In genomic region chr6:122556959-122557561, GRCm38 (mm10) we compare ENCODE assay signal across 1 mouse cellular context.
TF ChIP-seq lines count a peak whose summit lies in the region.

No protein-coding gene starts in this region.

TF ChIP-seq in MEL, 35 proteins besides CTCF, POLR2A, EP300 and RAD21 (continued from another document):
- TF ChIP-seq USF1 (IDR thresholded peaks at IDR 0.05; ENCODE audit: low read depth, low read length) = no peak
- no peak for TF ChIP-seq ZMIZ1 (IDR thresholded peaks at IDR 0.05; ENCODE audit: low read depth, low read length)
- no peak for TF ChIP-seq E2F4 (IDR thresholded peaks at IDR 0.05; ENCODE audit: borderline replicate concordance, low read depth, low read length)
- TF ChIP-seq ELF1 (IDR thresholded peaks at IDR 0.05; ENCODE audit: low read depth, low read length) = 0 out of 2 replicates have a peak, but pooled peaks have one; percentile 27
- no peak; the same call in 1 of the 2 replicates for TF ChIP-seq ZKSCAN1 (IDR thresholded peaks at IDR 0.05; ENCODE audit: low read depth, low read length)
- no peak for TF ChIP-seq POLR2AphosphoS5 (IDR thresholded peaks at IDR 0.05; ENCODE audit: borderline replicate concordance, low read depth, low read length)
- TF ChIP-seq JUND (IDR thresholded peaks at IDR 0.05; ENCODE audit: low read depth, low read length) = no peak
- TF ChIP-seq ZC3H11A (IDR thresholded peaks at IDR 0.05; ENCODE audit: low read depth, low read length) = peak; percentile 69
- TF ChIP-seq GATA1 (IDR thresholded peaks at IDR 0.05; ENCODE audit: low read depth, low read length) = peak; percentile 89
- TF ChIP-seq UBTF (IDR thresholded peaks at IDR 0.05; ENCODE audit: borderline replicate concordance, insufficient read depth, low read depth, low read length) = no peak
- no peak for TF ChIP-seq MEF2A (IDR thresholded peaks at IDR 0.05; ENCODE audit: extremely low read depth, insufficient replicate concordance, low read depth, low read length, poor library complexity, severe bottlenecking)
- no peak for TF ChIP-seq GABPA (IDR thresholded peaks at IDR 0.05; ENCODE audit: low read depth, low read length)
- TF ChIP-seq MXI1 (IDR thresholded peaks at IDR 0.05; ENCODE audit: low read depth, low read length) = peak; percentile 69
- no peak for TF ChIP-seq CHD2 (IDR thresholded peaks at IDR 0.05; ENCODE audit: low read length)
- TF ChIP-seq BHLHE40 (IDR thresholded peaks at IDR 0.05; ENCODE audit: borderline replicate concordance, low read depth, low read length) = peak; percentile 95
